In the genomic region with DNA sequence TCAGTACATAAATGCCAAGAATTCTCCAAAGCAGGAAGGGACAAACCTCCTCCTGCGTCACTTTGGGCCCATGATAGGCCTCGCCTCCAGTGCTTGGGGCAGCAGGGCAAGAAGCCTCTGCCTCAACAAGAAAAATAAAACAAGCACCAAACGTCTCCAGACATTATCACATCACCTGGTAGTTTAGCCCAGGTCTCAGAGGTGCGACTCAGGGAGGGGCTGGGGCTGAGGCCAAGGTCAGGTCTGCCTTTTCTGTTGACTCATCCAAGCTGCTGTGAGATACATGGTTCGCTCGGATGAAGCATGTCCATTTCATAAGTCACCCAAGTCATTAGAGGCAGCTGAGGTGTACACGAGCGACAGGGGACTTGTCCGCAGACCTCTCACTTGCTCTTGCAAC, we compare ENCODE assay signal across 23 mouse cellular contexts. TPM values are rescaled to one million over a fixed set of nuclear protein-coding genes. Genes with fewer than 3 reads are reported as not detected.
DNase-seq lines count a peak whose midpoint lies in the region; ATAC-seq and TF ChIP-seq lines count a peak whose summit lies in the region.
"Had no signal": no experiment of that assay in that cellular context is flagged by ENCODE, and none has a peak within 500 bp of the region (broad histone marks: within the 10 kb centered on the region; RNA-seq: fewer than 3 reads in every experiment).

No protein-coding gene starts in this region.

- H3K36me3 ChIP-seq in kidney, adult 2 months (ENCODE audit: control insufficient read depth, insufficient read depth, low read length) = no peaks in the 10 kb centered on the region
- no peaks in the 10 kb centered on the region for H3K36me3 ChIP-seq in midbrain, embryonic 10.5 days
- H3K36me3 ChIP-seq in midbrain, embryonic 14.5 days (ENCODE audit: control insufficient read depth, insufficient read depth, low read length) = no peaks in the 10 kb centered on the region
- H3K36me3 ChIP-seq in small intestine, adult 2 months (ENCODE audit: control insufficient read depth, insufficient read depth, low read length) = no peaks in the 10 kb centered on the region
- H3K36me3 ChIP-seq: embryonic facial prominence, embryonic 13.5 days; forebrain, embryonic 15.5 days; hindbrain, embryonic 12.5 days; midbrain, embryonic 15.5 days had no signal

- TF ChIP-seq CTCF in kidney, adult 2 months (conservative IDR thresholded peaks at IDR 0.05; ENCODE audit: insufficient read depth, insufficient read length, low read depth, low read length) = no peak
- no peak for TF ChIP-seq CTCF in small intestine, adult 2 months (IDR thresholded peaks at IDR 0.05; ENCODE audit: extremely low read depth, insufficient read length, insufficient replicate concordance, low read depth, low read length)

- 55% methylated on average over 9 of the region's 9 CpGs for WGBS in kidney, adult 2 months
- WGBS in midbrain, embryonic 10.5 days = 89% methylated on average over 9 of the region's 9 CpGs
- WGBS in midbrain, embryonic 14.5 days = 88% methylated on average over 9 of the region's 9 CpGs
- 48% methylated on average over 9 of the region's 9 CpGs for WGBS in small intestine, adult 2 months

- no peaks in the 10 kb centered on the region for H3K27me3 ChIP-seq in kidney, adult 2 months (replicated peaks; ENCODE audit: control insufficient read depth, insufficient read depth, low read length)
- no peaks in the 10 kb centered on the region for H3K27me3 ChIP-seq in midbrain, embryonic 10.5 days (ENCODE audit: low read depth, poor library complexity, severe bottlenecking)
- no peaks in the 10 kb centered on the region for H3K27me3 ChIP-seq in midbrain, embryonic 14.5 days (ENCODE audit: control insufficient read depth, insufficient read depth, low read length)
- no peaks in the 10 kb centered on the region for H3K27me3 ChIP-seq in small intestine, adult 2 months (ENCODE audit: control insufficient read depth, insufficient read depth, low read length)
- H3K27me3 ChIP-seq: embryonic facial prominence, embryonic 13.5 days; forebrain, embryonic 15.5 days; hindbrain, embryonic 12.5 days; midbrain, embryonic 15.5 days had no signal

- peak; percentile 50 for DNase-seq in kidney, adult 2 months
- DNase-seq in kidney, postnatal 14 days = no peak
- peak; percentile 5 for DNase-seq in midbrain, embryonic 10.5 days (ENCODE audit: low spot score)
- no peak for DNase-seq in midbrain, embryonic 14.5 days
- DNase-seq in ZHBTc4 (ENCODE audit: low read depth, low spot score) = peak; percentile 58
- DNase-seq in heart, adult 9 months (ENCODE audit: low spot score in 2 of 2) = no peak
- DNase-seq: adrenal gland, postnatal 10 days; cerebellum, adult 9-11 months; gastrocnemius, postnatal 25 days; heart, postnatal 10 days; layer of hippocampus, postnatal 36 days; lung, adult 18-20 months; lung, postnatal 14 days; retina, postnatal 1 day had no signal

- no peak for TF ChIP-seq POLR2A in kidney, adult 2 months (IDR thresholded peaks at IDR 0.05; ENCODE audit: low read depth, low read length)
- no peak for TF ChIP-seq POLR2A in small intestine, adult 2 months (IDR thresholded peaks at IDR 0.05; ENCODE audit: low read depth, low read length)

- H3K4me2 ChIP-seq in midbrain, embryonic 14.5 days (ENCODE audit: low read length) = no peak overlapping the region
- H3K4me2 ChIP-seq: embryonic facial prominence, embryonic 13.5 days; forebrain, embryonic 15.5 days; hindbrain, embryonic 12.5 days; midbrain, embryonic 15.5 days had no signal

- no peak overlapping the region for H3K4me3 ChIP-seq in kidney, adult 2 months (ENCODE audit: insufficient read depth, low read depth, low read length)
- H3K4me3 ChIP-seq in midbrain, embryonic 10.5 days = no peak overlapping the region
- no peak overlapping the region for H3K4me3 ChIP-seq in midbrain, embryonic 14.5 days (replicated peaks; ENCODE audit: low read depth, low read length)
- H3K4me3 ChIP-seq in small intestine, adult 2 months (ENCODE audit: low read depth, low read length) = no peak overlapping the region
- H3K4me3 ChIP-seq: embryonic facial prominence, embryonic 13.5 days; forebrain, embryonic 15.5 days; hindbrain, embryonic 12.5 days; midbrain, embryonic 15.5 days; myocyte had no signal

- ATAC-seq in midbrain, embryonic 14.5 days (ENCODE audit: low FRiP score, low TSS enrichment) = no peak
- no peak for ATAC-seq in frontal cortex, adult (ENCODE audit: low TSS enrichment)
- ATAC-seq: CD4-positive, CD25-positive, alpha-beta regulatory T cell, adult 4 months; forebrain, embryonic 15.5 days; inflammation-experienced regulatory T-cells, adult 6 months; midbrain, embryonic 15.5 days had no signal

- H3K9me3 ChIP-seq in midbrain, embryonic 10.5 days (replicated peaks) = no peaks in the 10 kb centered on the region
- H3K9me3 ChIP-seq in midbrain, embryonic 14.5 days (ENCODE audit: control insufficient read depth, low read length) = no peaks in the 10 kb centered on the region
- H3K9me3 ChIP-seq: embryonic facial prominence, embryonic 13.5 days; forebrain, embryonic 15.5 days; hindbrain, embryonic 12.5 days; midbrain, embryonic 15.5 days had no signal

- no peak overlapping the region for H3K9ac ChIP-seq in midbrain, embryonic 14.5 days (replicated peaks; ENCODE audit: low read length)
- H3K9ac ChIP-seq: embryonic facial prominence, embryonic 13.5 days; forebrain, embryonic 15.5 days; hindbrain, embryonic 12.5 days; midbrain, embryonic 15.5 days had no signal

- peaks cover 18% of the 10 kb centered on the region for H3K4me1 ChIP-seq in kidney, adult 2 months (ENCODE audit: control insufficient read depth, insufficient read depth, low read length)
- no peaks in the 10 kb centered on the region for H3K4me1 ChIP-seq in midbrain, embryonic 10.5 days
- no peaks in the 10 kb centered on the region for H3K4me1 ChIP-seq in midbrain, embryonic 14.5 days (ENCODE audit: control insufficient read depth, insufficient read depth, low read length)
- H3K4me1 ChIP-seq in small intestine, adult 2 months (ENCODE audit: control insufficient read depth, insufficient read depth, insufficient read length, low read length) = peaks cover 22% of the 10 kb centered on the region; the same call in 1 of the 2 replicates
- H3K4me1 ChIP-seq: embryonic facial prominence, embryonic 13.5 days; forebrain, embryonic 15.5 days; hindbrain, embryonic 12.5 days; midbrain, embryonic 15.5 days had no signal

- peak overlapping the region; percentile 95 for H3K27ac ChIP-seq in kidney, adult 2 months (ENCODE audit: insufficient read depth, low read depth, low read length)
- H3K27ac ChIP-seq in midbrain, embryonic 10.5 days (replicated peaks) = no peak overlapping the region
- no peak overlapping the region for H3K27ac ChIP-seq in midbrain, embryonic 14.5 days (replicated peaks; ENCODE audit: low read depth, low read length)
- peak overlapping the region; percentile 33; the same call in 1 of the 2 replicates for H3K27ac ChIP-seq in small intestine, adult 2 months (ENCODE audit: insufficient read depth, low read depth, low read length)
- H3K27ac ChIP-seq: embryonic facial prominence, embryonic 13.5 days; forebrain, embryonic 15.5 days; hindbrain, embryonic 12.5 days; midbrain, embryonic 15.5 days had no signal

RNA-seq across cellular contexts. Expression of a gene that starts 56.7 kb away (rescaled TPM):
- 5.3 and 7.0 TPM in 2 replicates for polyA plus RNA-seq in kidney, adult 2 months (2012; rRNA removed)
- 52.1 and 52.3 TPM in 2 replicates for polyA plus RNA-seq in midbrain, embryonic 10.5 days (2016; fragmentation: Nextera tagmentation; extraction: Ambion mirVana)
- 48.2 and 53.4 TPM in 2 replicates for polyA plus RNA-seq in midbrain, embryonic 14.5 days (2014; fragmentation: Nextera tagmentation; extraction: Ambion mirVana)
- polyA plus RNA-seq in small intestine, adult 2 months (2012; rRNA removed) = 0.44 and 0.55 TPM in 2 replicates

Comparison
In these comparisons a context has a peak if more than half of its experiments do, and no peak if none do; other contexts are left out.
1. DNase-seq: peak in kidney, adult 2 months (single experiment), midbrain, embryonic 10.5 days (single experiment) and ZHBTc4 (single experiment); none in kidney, postnatal 14 days (single experiment), midbrain, embryonic 14.5 days (single experiment) and heart, adult 9 months (0 of 2).
2. H3K27ac ChIP-seq: peak in kidney, adult 2 months (single experiment) and small intestine, adult 2 months (single experiment); none in midbrain, embryonic 10.5 days (single experiment) and midbrain, embryonic 14.5 days (single experiment).